Mouse (Mus musculus) lung, adult 10 weeks (tissue): ENCODE results near the gene Gm9736. TPM values are rescaled to one million over a fixed set of nuclear protein-coding genes. Genes with fewer than 3 reads are reported as not detected.

Source experiments
- polyA plus RNA-seq: library from polyadenylated mRNA; stranded (reverse); fragments of 350-450 nt; fragmentation: Illumina TruSeq; extraction: RNeasy Lipid Tissue Mini Kit (QIAGEN cat#74804); gene quantifications from one replicate; pipeline ENCODE4 v1.2.3, GENCODE M21; 2014; ENCODE audit warnings: low read depth, low replicate concordance; ENCODE audit not compliant: insufficient read depth

The Gm9736 gene
- not detected for polyA plus RNA-seq

DNA sequence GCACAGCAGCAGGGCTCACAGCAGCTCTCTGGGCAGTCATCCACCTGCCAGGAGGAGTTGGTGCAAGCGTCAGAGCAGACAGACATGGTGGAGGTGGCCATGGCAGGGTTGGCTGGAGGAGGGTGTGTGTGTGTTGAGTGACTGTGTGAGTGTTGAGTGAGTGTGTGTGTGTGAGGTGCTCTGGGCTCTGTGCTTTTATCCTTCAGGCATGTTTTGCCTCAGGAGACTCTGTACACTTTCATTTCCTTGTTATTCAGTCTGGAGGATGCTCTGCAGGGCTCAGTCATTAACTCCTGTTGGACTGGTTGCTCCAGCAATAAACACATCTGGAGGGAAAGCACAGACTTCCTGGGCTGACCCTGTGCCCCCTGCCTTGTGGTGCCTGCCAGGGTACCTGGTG, at the start of gene Gm9736:
Gm9736 (minus strand) TSS at position 101 of the 400 bp plus-strand sequence.

GRCm38 (mm10) chr10:77798921-77799508, 47.9 kb upstream of the Gm9736 start, which contains the start of gene Gm19668:
Gm19668 (minus strand) TSS chr10:77799133.

GRCm38 (mm10) chr10:77794976-77795375, 43.8 kb upstream of the Gm9736 start, which contains the start of gene Gm9639:
Gm9639 (minus strand) TSS chr10:77795076.

GRCm38 (mm10) chr10:77787876-77788275, 36.7 kb upstream of the Gm9736 start, which contains the start of gene Gm7137:
Gm7137 (minus strand) TSS chr10:77788200.

GRCm38 (mm10) chr10:77782442-77782841, 31.3 kb upstream of the Gm9736 start, which contains the start of gene Gm3250:
Gm3250 (minus strand) TSS chr10:77782542.

GRCm38 (mm10) chr10:77776844-77777243, 25.7 kb upstream of the Gm9736 start, which contains the start of gene Gm7138:
Gm7138 (minus strand) TSS chr10:77776944.

DNA sequence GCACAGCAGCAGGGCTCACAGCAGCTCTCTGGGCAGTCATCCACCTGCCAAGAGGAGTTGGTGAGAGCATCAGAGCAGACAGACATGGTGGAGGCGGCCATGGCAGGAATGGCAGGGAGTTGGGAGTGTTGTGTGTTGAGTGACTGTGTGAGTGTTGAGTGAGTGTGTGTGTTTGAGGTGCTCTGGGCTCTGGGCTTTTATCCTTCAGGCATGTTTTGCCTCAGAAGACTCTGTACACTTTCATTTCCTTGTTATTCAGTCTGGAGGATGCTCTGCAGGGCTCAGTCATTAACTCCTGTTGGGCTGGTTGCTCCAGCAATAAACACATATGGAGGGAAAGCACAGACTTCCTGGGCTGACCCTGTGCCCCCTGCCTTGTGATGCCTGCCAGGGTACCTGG, 20.1 kb upstream of the Gm9736 start, which contains the start of gene Gm3238:
Gm3238 (minus strand) TSS at position 101 of the 400 bp plus-strand sequence.

GRCm38 (mm10) chr10:77759582-77759981, 8.4 kb upstream of the Gm9736 start, which contains the start of gene Gm3233:
Gm3233 (minus strand) TSS chr10:77759682.

DNA sequence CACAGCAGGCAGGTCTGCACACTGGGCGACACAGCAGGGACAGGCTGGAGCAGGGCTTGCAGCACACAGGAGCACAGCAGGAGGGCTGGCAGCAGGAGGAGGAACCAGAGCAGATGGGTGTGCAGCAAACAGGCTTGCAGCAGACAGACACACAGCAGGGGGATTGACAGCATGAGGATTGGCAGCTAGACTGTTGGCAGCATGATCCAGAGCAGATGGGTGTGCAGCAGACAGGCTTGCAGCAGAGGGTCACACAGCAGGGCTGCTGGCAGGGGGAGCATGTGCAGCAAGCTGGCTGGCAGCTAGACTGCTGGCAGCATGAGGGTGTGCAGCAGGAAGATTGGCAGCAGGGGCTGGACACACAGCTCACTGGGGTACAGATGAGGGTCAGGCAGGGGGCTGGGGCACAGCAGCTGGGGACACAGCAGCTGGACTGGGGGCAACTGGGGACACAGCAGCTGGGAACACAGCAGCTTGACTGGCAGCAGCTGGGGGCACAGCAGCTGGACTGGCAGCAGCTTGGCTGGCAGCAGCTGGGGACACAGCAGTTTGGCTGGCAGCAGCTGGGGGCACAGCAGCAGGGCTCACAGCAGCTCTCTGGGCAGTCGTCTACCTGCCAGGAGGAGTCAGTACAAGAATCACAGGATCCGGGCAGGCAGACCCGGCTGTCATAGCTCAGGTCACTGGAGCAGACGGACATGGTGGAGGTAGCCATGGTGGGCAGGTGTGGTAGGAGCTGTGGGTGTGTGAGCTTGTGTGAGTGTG, 9.0 kb downstream of the Gm9736 start, which contains the start of gene Gm18596:
Gm18596 (minus strand) TSS at position 715 of the 765 bp plus-strand sequence.

DNA sequence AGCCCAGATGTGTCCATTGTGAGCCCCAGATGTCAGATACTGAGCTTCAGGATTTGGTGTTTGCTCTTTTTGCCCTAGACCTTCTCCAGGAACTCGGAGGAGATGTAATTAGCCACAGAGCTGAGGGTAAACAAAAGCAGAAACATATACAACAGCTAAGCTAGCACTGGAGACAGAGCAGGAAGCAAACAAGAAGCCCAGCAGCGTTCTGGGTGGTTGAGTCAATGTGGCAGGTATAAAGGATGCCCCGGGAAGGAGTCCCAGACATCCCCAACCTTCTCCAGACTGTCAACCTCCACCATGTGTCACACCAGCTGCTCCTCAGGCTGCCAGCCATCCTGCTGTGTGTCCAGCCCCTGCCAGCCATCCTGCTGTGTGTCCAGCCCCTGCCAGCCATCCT, 25.0 kb downstream of the Gm9736 start, which contains the start of gene Gm10100:
Gm10100 (plus strand) TSS at position 301 of the 400 bp plus-strand sequence.

GRCm38 (mm10) chr10:77720299-77720698, 30.9 kb downstream of the Gm9736 start, which contains the start of gene Krtap12-1:
Krtap12-1 (plus strand) TSS chr10:77720599.

GRCm38 (mm10) chr10:77715507-77715906, 35.6 kb downstream of the Gm9736 start, which contains the start of gene Gm10142:
Gm10142 (plus strand) TSS chr10:77715807.

GRCm38 (mm10) chr10:77711157-77711556, 40.0 kb downstream of the Gm9736 start, which contains the start of gene Gm10024:
Gm10024 (plus strand) TSS chr10:77711457.

GRCm38 (mm10) chr10:77706326-77706725, 44.8 kb downstream of the Gm9736 start, which contains the start of gene Gm10272:
Gm10272 (plus strand) TSS chr10:77706626.

Other genes with a start within 250 kb of the Gm9736 start
- 16.8 TPM for gene Fam207a, start 235.6 kb downstream of the Gm9736 start, polyA plus RNA-seq
- gene Itgb2, start 221.1 kb downstream of the Gm9736 start, polyA plus RNA-seq: 40.3 TPM
- gene Pttg1ip, start 169.6 kb downstream of the Gm9736 start, polyA plus RNA-seq: 165 TPM
- gene Sumo3, start 145.3 kb downstream of the Gm9736 start, polyA plus RNA-seq: 119 TPM
- gene Gm49325, start 145.2 kb downstream of the Gm9736 start, polyA plus RNA-seq: 1.5 TPM
- 44.6 TPM for gene Ube2g2, start 129.1 kb downstream of the Gm9736 start, polyA plus RNA-seq
- not detected for gene Tspear, start 64.8 kb downstream of the Gm9736 start, polyA plus RNA-seq
- gene Gm19402, start 60.6 kb downstream of the Gm9736 start, polyA plus RNA-seq: not detected
- gene Gm9508, start 54.1 kb downstream of the Gm9736 start, polyA plus RNA-seq: not detected
- not detected for gene Gm10272, start 44.7 kb downstream of the Gm9736 start, polyA plus RNA-seq
- not detected for gene Gm10024, start 39.9 kb downstream of the Gm9736 start, polyA plus RNA-seq
- gene Gm10142, start 35.5 kb downstream of the Gm9736 start, polyA plus RNA-seq: not detected
- gene Krtap12-1, start 30.8 kb downstream of the Gm9736 start, polyA plus RNA-seq: not detected
- not detected for gene Gm10100, start 24.9 kb downstream of the Gm9736 start, polyA plus RNA-seq
- gene Gm18596, start 8.7 kb downstream of the Gm9736 start, polyA plus RNA-seq: not detected
- not detected for gene Gm3233, start 8.3 kb upstream of the Gm9736 start, polyA plus RNA-seq
- gene Gm3238, start 20.0 kb upstream of the Gm9736 start, polyA plus RNA-seq: not detected
- not detected for gene Gm7138, start 25.6 kb upstream of the Gm9736 start, polyA plus RNA-seq
- not detected for gene Gm3250, start 31.2 kb upstream of the Gm9736 start, polyA plus RNA-seq
- not detected for gene Gm7137, start 36.8 kb upstream of the Gm9736 start, polyA plus RNA-seq
- not detected for gene Gm9639, start 43.7 kb upstream of the Gm9736 start, polyA plus RNA-seq
- not detected for gene Gm19668, start 47.8 kb upstream of the Gm9736 start, polyA plus RNA-seq
- gene Gm9507, start 60.5 kb upstream of the Gm9736 start, polyA plus RNA-seq: not detected
- gene Gm2696, start 63.3 kb upstream of the Gm9736 start, polyA plus RNA-seq: not detected
- gene Krtap10-4, start 75.7 kb upstream of the Gm9736 start, polyA plus RNA-seq: not detected
- not detected for gene Krtap10-10, start 84.6 kb upstream of the Gm9736 start, polyA plus RNA-seq
- not detected for gene Gm36176, start 95.4 kb upstream of the Gm9736 start, polyA plus RNA-seq
- gene Gm10318, start 101.5 kb upstream of the Gm9736 start, polyA plus RNA-seq: not detected
- not detected for gene Gm3285, start 110.6 kb upstream of the Gm9736 start, polyA plus RNA-seq
- 0.40 TPM for gene Lrrc3, start 151.2 kb upstream of the Gm9736 start, polyA plus RNA-seq
- gene Trpm2, start 219.2 kb upstream of the Gm9736 start, polyA plus RNA-seq: 0.96 TPM
- 9.4 TPM for gene 1810043G02Rik, start 227.2 kb upstream of the Gm9736 start, polyA plus RNA-seq